Mouse (Mus musculus): ENCODE data around the gene Lrrc75b.
A peak's percentile ranks its signal among the peaks of the same experiment; 100 is the strongest.

Gene Lrrc75b

DNA sequence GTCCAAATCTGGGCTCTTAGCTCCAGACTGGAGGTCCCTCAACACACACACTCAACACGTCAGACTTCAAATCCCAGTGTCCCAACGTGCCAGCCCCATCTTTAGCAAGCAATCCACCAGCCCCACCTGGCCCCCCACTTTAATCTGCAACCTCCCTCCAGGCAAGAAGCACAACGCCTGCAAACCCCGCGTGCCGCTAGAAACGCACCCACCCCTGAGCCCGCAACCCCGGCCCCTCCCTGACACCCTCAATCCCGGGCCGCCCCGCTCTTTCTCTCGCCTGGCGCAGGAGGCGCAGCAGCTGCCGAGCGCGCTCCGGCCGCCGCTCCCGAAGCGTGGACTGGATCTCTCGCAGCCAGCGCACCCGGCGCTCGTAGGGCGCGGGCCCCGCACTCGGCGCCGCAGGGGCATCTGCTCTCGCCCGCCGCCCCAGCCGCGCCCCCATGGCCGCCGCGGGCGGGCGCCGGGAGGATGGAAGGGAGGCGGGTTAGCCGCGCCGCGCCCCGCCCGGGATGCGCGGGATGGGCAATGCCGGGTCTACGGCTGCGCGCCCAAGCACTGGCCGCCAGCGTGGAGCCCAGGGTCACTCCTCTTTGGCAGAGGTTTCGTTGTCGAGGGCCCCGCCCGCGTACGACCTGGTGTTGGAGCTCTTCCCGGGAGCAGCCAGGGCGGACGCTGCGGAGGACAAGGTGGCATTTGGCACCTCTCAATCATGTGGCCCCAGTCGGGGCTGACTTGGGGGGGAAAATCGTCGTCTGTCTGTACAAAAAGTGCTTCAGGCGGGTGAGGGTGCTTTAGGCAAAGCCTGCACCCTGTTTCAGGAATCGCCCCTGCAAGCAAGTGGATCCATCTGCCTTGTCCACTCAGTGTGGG, at the start of gene Lrrc75b:
Gene Lrrc75b (minus strand): TSS at position 655 of the 873 bp plus-strand sequence.
- ATAC-seq (ENCODE audit: insufficient number of reproducible peaks, low FRiP score, low TSS enrichment): peak; percentile 40

DNA sequence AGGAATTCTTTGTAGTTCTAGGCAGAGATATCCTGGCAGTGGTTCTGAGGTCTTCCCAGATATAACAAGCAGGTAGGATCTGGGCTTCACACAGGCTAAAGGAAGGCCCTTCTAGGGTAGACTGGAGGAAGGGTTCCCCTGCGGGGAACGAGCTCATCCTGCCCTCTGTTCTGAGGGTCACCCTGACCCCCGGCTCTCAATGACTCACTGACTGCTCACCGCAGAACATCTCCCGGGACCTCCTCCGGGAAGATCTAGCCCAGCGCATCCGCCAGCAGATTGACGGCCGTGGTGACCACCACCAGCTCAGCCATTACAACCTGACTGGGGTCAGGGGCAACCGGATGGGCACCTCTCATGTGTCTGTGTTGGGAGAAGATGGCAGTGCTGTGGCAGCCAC, 48.8 kb upstream of the Lrrc75b start:
- ATAC-seq (ENCODE audit: insufficient number of reproducible peaks, low FRiP score, low TSS enrichment): no peak

DNA sequence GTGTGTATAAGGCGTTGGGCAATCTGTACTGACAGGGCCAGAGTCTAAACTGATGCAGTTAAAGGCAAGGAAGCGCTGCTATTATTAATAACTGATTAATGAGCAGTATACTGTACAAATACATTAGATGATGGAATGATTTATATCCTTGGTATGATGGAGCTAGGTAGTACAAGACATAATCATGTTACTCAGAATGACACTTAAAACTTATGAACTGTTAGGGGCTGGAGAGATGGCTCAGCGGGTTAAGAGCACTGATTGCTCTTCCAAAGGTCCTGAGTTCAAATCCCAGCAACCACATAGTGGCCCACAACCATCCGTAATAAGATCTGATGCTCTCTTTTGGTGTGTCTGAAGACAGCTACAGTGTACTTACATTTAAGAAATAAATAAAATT, 47.1 kb upstream of the Lrrc75b start:
- ATAC-seq (ENCODE audit: insufficient number of reproducible peaks, low FRiP score, low TSS enrichment): no peak

DNA sequence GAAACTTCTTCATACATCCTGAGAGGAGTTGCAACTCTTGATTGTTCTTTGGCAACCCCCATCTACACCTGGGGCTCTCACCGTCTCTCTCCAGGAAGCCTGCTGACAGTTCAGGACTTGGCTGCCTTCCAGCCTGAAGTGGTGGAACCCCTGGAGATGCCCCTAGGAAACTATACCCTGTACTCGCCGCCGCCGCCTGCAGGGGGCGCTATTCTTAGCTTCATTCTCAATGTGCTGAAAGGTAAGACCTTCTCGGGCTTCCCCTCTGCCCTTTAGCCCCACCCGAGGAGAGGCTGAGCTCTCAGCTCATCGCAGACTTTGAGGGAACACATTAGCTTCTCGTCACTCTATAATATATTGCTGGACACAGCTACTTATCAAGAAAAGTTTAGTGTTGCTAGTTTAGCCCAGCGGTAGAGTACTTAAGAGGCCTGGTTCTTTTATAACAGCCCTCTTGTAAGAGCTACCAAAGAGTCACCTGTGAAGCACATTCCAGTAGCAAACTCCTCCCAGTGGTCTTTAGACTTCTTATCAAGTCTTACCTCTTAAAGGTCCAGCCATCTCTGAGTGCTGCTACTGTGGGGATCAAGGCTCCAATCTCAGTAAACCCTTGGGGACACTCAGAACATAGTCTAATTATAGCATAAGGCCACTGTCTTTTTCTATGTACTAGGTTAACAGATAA, 45.2 kb upstream of the Lrrc75b start:
- no peak for ATAC-seq (ENCODE audit: insufficient number of reproducible peaks, low FRiP score, low TSS enrichment)

DNA sequence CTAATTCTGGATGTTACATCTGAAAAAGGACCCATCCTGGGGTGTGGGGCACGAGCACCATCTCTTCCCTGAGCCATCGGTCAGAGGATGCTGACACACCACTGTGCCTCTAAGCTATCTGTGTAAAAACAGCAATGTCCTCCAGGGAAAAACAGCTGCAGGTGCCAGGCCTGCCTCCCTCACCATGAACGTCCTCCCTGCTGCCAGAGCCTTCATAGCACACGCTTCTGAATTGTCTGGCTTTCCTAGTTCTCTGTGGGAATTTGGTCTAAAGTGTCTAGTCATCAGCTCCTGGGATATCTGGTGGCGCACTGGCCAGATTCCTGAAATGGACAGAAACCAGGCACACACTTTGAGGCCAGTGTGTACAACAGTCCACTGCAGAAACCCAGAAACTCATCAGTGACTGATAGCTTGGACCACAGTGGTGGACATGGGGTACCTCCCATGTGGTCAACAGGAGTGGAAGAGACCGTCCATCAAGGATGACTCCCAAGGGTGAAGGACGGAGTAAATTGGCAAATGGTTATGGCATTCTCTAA, 40.1 kb upstream of the Lrrc75b start:
- no peak for ATAC-seq (ENCODE audit: insufficient number of reproducible peaks, low FRiP score, low TSS enrichment)

GRCm38 (mm10) chr10:75595981-75596380, 35.9 kb upstream of the Lrrc75b start:
- no peak for ATAC-seq (ENCODE audit: insufficient number of reproducible peaks, low FRiP score, low TSS enrichment)

DNA sequence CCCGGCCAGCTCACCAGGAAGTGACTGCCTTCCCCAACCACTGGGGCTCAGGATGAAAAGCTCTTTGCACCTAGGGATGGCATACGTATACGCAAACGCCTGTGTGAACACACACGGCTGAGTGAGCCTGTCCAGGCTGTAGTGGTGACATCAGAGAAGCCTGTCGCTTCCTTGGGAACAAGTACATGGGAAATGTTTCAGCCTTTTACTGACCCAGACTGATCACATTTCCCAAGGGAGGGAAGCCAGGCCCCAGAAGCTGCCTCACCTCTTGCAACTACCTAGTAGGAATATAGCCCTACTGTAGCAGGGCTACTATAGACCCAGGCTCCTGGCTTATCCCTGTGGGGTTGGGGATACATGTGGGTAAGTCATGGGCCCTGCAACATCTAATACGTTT, 32.5 kb upstream of the Lrrc75b start:
- no peak for ATAC-seq (ENCODE audit: insufficient number of reproducible peaks, low FRiP score, low TSS enrichment)

- no peak for ATAC-seq (ENCODE audit: insufficient number of reproducible peaks, low FRiP score, low TSS enrichment)
These were observed 31.2 kb upstream of the Lrrc75b start for GRCm38 (mm10) chr10:75591211-75591894.

DNA sequence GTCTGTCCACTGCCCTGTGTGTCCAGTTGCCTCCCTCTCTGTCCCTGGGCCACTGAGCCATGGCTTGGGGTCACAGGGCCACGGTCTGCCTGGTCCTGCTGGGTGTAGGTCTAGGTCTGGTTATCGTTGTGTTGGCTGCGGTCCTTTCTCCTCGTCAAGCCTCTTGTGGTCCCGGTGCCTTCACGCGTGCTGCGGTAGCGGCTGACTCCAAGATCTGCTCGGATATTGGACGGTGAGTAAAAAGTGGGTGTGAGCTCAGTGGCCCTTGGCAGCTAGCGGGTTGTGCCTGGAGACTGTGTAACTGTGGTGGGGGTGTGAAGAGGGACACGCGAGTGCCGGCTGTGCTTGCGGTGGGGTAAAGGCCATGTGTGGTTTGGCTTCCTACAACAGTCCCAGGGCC, 29.5 kb upstream of the Lrrc75b start:
- ATAC-seq (ENCODE audit: insufficient number of reproducible peaks, low FRiP score, low TSS enrichment): no peak

DNA sequence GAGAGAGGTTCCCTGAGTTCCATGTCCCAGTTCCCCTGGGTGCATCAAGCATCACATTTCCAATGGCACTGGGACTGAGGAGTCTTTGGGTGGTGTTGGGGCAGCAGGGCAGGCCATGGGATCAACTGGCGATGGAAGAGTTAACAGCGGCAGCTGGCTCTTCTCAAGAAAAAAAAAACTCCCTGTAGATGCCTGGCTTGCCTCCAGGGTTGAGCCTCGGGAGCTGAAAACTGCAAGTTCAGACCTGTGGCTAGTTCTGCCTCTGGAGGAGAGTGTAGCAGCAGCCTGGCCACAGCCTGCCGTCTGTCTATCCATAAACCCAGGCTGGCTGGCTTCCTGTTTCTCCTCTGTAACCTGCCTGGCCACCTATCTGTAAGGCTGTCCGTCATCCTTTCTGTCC, 29.0 kb upstream of the Lrrc75b start, which contains the start of gene Ggt5:
Gene Ggt5 (plus strand): TSS at position 212 of the 400 bp plus-strand sequence.
- no peak for ATAC-seq (ENCODE audit: insufficient number of reproducible peaks, low FRiP score, low TSS enrichment)

- no peak for ATAC-seq (ENCODE audit: insufficient number of reproducible peaks, low FRiP score, low TSS enrichment)
These were observed 28.2 kb upstream of the Lrrc75b start for GRCm38 (mm10) chr10:75588336-75588735.

DNA sequence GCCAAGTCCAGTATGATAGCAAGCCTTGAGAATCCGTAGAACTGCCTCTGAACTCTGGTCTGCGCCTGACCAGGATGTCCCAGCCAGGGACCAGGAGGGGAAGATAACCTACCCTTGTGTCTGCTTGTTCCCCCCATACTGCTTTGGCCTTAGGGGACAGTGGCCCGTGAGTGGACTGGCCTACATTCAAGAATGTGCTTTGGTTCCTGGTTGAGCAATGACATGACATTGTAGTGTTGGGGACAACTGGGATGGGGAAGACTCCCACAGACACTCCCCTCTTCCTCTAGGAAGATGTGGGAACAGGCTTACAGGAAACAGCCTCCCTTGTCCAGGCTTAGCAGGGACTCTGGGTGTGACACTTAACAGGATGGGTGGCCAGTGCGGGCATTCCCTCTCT, 27.7 kb upstream of the Lrrc75b start:
- no peak for ATAC-seq (ENCODE audit: insufficient number of reproducible peaks, low FRiP score, low TSS enrichment)

- ATAC-seq (ENCODE audit: insufficient number of reproducible peaks, low FRiP score, low TSS enrichment): no peak
These were observed 26.4 kb upstream of the Lrrc75b start for GRCm38 (mm10) chr10:75586553-75586879.

GRCm38 (mm10) chr10:75585876-75586552, 25.9 kb upstream of the Lrrc75b start:
- ATAC-seq (ENCODE audit: insufficient number of reproducible peaks, low FRiP score, low TSS enrichment): peak; percentile 74

- ATAC-seq (ENCODE audit: insufficient number of reproducible peaks, low FRiP score, low TSS enrichment): no peak
These were observed 19.0 kb upstream of the Lrrc75b start for GRCm38 (mm10) chr10:75579129-75579528.

GRCm38 (mm10) chr10:75573965-75574364, 13.8 kb upstream of the Lrrc75b start:
- no peak for ATAC-seq (ENCODE audit: insufficient number of reproducible peaks, low FRiP score, low TSS enrichment)

GRCm38 (mm10) chr10:75573181-75573580, 13.1 kb upstream of the Lrrc75b start:
- ATAC-seq (ENCODE audit: insufficient number of reproducible peaks, low FRiP score, low TSS enrichment): no peak

DNA sequence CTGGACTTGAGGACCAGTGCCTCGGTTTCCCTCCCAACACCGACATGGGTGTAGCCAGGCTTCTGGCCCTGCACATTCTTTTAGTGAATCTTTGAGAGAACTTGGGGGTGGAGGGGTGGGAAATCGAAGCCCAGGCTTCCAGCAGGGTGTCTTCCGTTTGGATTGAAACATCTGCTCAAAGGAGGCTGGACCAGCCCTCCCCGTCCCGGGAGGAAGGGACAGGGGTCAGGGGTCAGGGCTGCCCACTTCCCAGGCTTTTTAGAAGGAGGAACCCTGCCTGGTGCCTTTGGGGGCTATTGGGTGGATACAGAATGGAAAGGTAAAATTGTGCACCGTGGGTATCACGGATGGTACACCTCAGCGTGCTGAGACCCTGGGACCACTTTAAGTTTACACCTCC, 11.8 kb upstream of the Lrrc75b start:
- no peak for ATAC-seq (ENCODE audit: insufficient number of reproducible peaks, low FRiP score, low TSS enrichment)

GRCm38 (mm10) chr10:75570981-75571657, 11.0 kb upstream of the Lrrc75b start:
- ATAC-seq (ENCODE audit: insufficient number of reproducible peaks, low FRiP score, low TSS enrichment): 0 out of 2 replicates have a peak, but pooled peaks have one; percentile 10

- no peak for ATAC-seq (ENCODE audit: insufficient number of reproducible peaks, low FRiP score, low TSS enrichment)
These were observed 8.7 kb upstream of the Lrrc75b start for GRCm38 (mm10) chr10:75568851-75569250.
